ENCODE assay signal across 8 mouse cellular contexts in genomic region chr8:121906542-121907512, GRCm38 (mm10). TPM values are rescaled to one million over a fixed set of nuclear protein-coding genes. Genes with fewer than 3 reads are reported as not detected.
DNase-seq lines count a peak whose midpoint lies in the region; ATAC-seq lines count a peak whose summit lies in the region.

No protein-coding gene starts in this region.

- DNase-seq in 3134 (ENCODE audit: extremely low read depth, insufficient read length, low spot score) = peak; percentile 78
- peak; percentile 70 for DNase-seq in CD4-positive, CD25-positive, alpha-beta regulatory T cell, adult 2 months (ENCODE audit: low read depth, low spot score)
- DNase-seq in c-Kit-positive CD71-positive TER-119-positive erythroid progenitor cells, embryonic 14.5 days (ENCODE audit: low spot score) = peak; percentile 37
- DNase-seq in layer of hippocampus, postnatal 10 days (ENCODE audit: low spot score in 2 of 2) = peak; percentile 49 to 59
- peak; percentile 36 to 46 for DNase-seq in lung, postnatal 4 days
- peak; percentile 57 for DNase-seq in right cerebral cortex, postnatal 14 days
- DNase-seq in ovary, postnatal 36 days (ENCODE audit: low spot score) = no peak

- ATAC-seq in frontal cortex, adult (ENCODE audit: low TSS enrichment) = peak; percentile 50

RNA-seq across cellular contexts. Expression of gene Slc7a5, which starts 0.7 kb away (rescaled TPM):
- total RNA-seq in layer of hippocampus, postnatal 10 days (2021) = 100 to 1,000 TPM; 146 to 164 TPM

RNA-seq across cellular contexts. Expression of gene Car5a, which starts 37.9 kb away (rescaled TPM):
- total RNA-seq in layer of hippocampus, postnatal 10 days (2021) = not detected

RNA-seq across cellular contexts. Expression of gene Banp, which starts 42.7 kb away (rescaled TPM):
- total RNA-seq in layer of hippocampus, postnatal 10 days (2021) = 10 to 100 TPM; 24.7 to 32.2 TPM
